Mouse (Mus musculus) Patski (cell line): ENCODE results near the gene Mdk. TPM values are rescaled to one million over a fixed set of nuclear protein-coding genes. Genes with fewer than 3 reads are reported as not detected.

Source experiments
- ATAC-seq: fragments of 100-300 bp; one replicate; pipeline ENCODE4 v1.8.0; 2021
- CTCF ChIA-PET: fragments of 350-600 bp; sonication (Branson Sonifier 250); formaldehyde crosslinking; loops from one replicate; lab custom pipeline; 2022; ENCODE audit warnings: inconsistent platforms; lab: Charles Lee
- POLR2A ChIA-PET: fragments of 350-600 bp; sonication (Branson Sonifier 250); formaldehyde crosslinking; loops from one replicate; lab custom pipeline; 2022; ENCODE audit warnings: antibody characterized with exemption, inconsistent platforms; lab: Charles Lee
- DNase-seq: peaks from one replicate; pipeline ENCODE4 v3.0.0-alpha.2; 2011; ENCODE audit warnings: low read depth, low spot score
- H3K27me3 ChIP-seq: fragments of 371-371 bp; one replicate; pipeline ENCODE4 v1.5.1; 2021
- CTCF ChIP-seq: fragments of 100-300 bp; IDR thresholded peaks from one replicate; pipeline ENCODE4 v1.5.1; 2021
- in situ Hi-C: fragments of 300-500 bp; cut with MboI; formaldehyde crosslinking; loops from 3 replicates; pipeline ENCODE4 v1.11.1; 2018; ENCODE audit warnings: low pct_unique_long_range_greater_than_20kb, mixed read lengths
- polyA plus RNA-seq: library from polyadenylated mRNA; unstranded; gene quantifications from one replicate; pipeline ENCODE4 v1.2.3, GENCODE M21; 2021

Mdk gene
- polyA plus RNA-seq, 1 experiment from 2014 or later, result 0.13 TPM

GRCm38 (mm10) chr2:91967962-91968361 is 35.9 kb upstream of the Mdk start:
- DNase-seq, result no peak
- in situ Hi-C loops, result no loop called here
- POLR2A ChIA-PET, result no interaction called here
- CTCF ChIA-PET, result no interaction called here
- no peak for TF ChIP-seq CTCF
- H3K27me3 ChIP-seq, result peaks cover 14% of the 10 kb centered on the region
- ATAC-seq, result no peak

GRCm38 (mm10) chr2:91966367-91966766 is 34.3 kb upstream of the Mdk start:
- no peak for ATAC-seq
- no peak for TF ChIP-seq CTCF
- ChIA-PET POLR2A (no interaction called here), CTCF (no interaction called here)
- in situ Hi-C loops, result no loop called here
- H3K27me3 ChIP-seq, result peaks cover 8% of the 10 kb centered on the region
- DNase-seq, result no peak

DNA sequence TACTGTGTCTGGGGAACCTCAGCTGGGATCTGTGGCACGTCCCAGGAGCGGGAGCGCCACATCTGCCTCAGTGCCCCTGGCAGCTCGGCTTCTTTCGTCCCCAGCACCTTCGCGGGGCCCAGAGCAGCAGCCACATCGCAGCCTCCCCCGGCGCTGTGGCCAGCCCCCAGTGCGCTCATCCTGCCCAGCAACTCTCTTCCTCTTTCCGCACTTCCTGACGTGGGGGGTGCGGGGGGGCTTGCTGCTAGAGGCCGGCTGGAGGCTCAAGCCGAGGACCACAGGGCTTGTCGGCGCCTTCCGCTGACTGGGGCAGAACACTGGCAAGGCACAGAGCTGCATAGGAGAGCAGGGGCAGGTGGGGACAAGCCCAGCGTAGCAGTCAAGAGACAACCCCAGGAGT is 33.3 kb upstream of the Mdk start:
- TF ChIP-seq CTCF, result no peak
- no peak for ATAC-seq
- CTCF ChIA-PET, result no interaction called here
- in situ Hi-C loops, result no loop called here
- H3K27me3 ChIP-seq, result peaks cover 8% of the 10 kb centered on the region
- POLR2A ChIA-PET, result no interaction called here
- no peak for DNase-seq

DNA sequence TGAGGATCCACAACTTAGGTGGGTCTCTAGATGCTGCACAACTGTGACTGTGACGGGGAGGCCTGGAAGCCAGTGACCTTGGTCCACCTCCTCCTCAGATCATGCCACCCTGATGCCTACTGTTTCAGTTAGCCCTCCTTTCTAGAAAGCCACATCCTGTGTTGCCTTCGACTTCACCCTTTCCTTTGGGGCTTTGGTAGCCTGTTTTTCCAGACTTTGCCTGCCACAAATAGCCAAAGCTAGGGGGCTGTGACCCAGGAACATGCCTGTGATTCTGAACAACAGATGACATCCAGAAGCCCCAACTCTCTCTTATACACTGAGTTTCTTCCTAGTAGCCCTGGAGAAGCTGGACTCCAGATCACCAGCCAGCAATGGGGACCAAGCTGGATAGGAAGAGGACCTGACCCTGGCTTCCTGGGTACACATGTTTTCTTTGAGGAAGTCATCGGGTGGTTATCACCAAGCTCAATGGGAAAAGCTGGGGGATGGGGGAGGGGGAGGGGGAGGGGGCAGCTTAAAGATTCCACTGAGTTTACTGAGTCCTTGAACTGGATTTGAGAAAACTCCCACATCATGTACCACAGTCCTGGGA is 32.6 kb upstream of the Mdk start:
- ATAC-seq (no peak), DNase-seq (no peak)
- peaks cover 5% of the 10 kb centered on the region for H3K27me3 ChIP-seq
- in situ Hi-C loops, result no loop called here
- TF ChIP-seq CTCF, result no peak
- POLR2A ChIA-PET, result no interaction called here
- CTCF ChIA-PET, result interaction anchor here (1.0 to 5.8 kb wide), 4 partner anchors 9 to 23 kb away, joined by 5 to 63 read pairs (median 10); partner anchors contain the start of gene Gm9821

DNA sequence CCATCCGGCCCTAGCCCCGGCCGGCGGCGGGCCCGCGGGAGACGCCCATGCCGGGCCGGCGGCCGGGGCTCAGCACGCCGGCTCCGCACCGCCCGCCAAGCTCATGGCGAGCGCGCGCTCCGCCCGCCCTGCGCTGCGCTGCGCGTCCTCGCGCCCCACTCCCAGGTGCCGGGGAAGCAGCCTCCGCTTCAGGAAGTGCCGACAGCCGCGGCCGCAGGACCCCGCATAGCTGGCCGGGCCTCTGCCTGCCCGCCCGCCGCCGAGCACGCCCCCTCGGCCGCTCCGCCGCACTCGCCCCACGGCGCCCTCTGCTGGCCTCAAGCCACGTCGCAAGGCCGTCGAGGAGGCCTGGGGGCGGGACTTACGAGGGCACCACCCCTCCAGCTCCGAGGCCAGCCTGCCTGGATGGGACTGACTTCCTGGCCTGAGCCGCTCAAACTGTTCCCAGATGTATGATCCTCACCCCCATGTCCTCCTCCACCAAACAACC is 31.4 kb upstream of the Mdk start:
- CTCF ChIA-PET, result interaction anchor here (1.0 to 5.8 kb wide), 5 partner anchors 9 to 24 kb away, joined by 5 to 63 read pairs (median 10); partner anchors contain the start of gene Gm9821
- POLR2A ChIA-PET, result no interaction called here
- in situ Hi-C loops, result no loop called here
- no peak for TF ChIP-seq CTCF
- H3K27me3 ChIP-seq, result peaks cover 5% of the 10 kb centered on the region
- DNase-seq, result no peak
- ATAC-seq, result peak; percentile 88

- ATAC-seq (peak; percentile 34), DNase-seq (no peak)
- TF ChIP-seq CTCF, result no peak
- in situ Hi-C loops, result no loop called here
- ChIA-PET POLR2A (interaction anchor here (0.7 to 1.4 kb wide), 2 partner anchors 13 to 433 kb away, joined by 4 read pairs; no protein-coding TSS in a partner anchor), CTCF (interaction anchor here (1.3 to 5.8 kb wide), 4 partner anchors 9 to 25 kb away, joined by 5 to 63 read pairs (median 10); partner anchors contain the start of gene Gm9821)
- peaks cover 5% of the 10 kb centered on the region for H3K27me3 ChIP-seq
Observed at GRCm38 (mm10) chr2:91962864-91963401, 30.8 kb upstream of the Mdk start.

DNA sequence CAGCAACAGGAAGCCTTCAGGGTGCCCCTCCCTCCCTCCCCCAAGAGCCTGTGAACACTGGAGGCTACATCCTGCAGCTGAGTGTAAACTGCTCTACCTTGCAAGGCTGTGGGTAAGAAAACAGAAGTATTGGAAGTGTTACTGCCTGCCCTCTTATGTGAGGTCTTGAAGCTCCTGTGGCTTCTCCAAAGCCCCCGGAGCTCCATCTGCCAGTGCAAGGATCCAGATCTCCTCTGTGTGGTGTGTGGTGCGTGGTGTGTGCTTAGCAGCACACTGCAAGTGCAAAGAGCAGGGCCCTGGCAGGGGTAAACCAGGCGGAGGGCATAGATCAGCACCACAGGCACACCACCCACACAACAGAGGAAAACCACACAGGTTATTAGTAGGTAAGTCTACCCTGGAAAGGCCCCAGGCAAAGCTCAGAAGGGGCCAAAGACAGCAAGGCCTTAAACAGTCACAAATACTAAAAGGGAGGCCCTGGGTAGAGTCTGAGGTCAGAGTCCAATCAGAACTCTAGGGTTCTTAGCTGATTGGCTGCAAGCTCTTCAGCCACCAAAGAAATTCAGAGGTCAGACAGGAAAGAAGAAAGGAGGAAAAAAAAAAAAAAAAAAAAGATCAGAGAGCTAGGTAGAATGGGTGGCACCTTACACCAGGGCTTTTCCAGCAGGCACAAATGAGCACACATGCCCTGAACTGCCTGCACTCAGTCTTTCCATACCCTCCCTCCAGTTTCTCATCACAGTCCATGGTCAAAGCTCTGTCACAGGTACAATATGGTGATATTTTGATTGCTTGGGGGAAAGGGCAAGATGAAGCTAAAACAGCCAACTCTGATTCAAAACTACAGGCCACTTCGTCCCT is 30.0 kb upstream of the Mdk start:
- CTCF ChIA-PET, result interaction anchor here (2.6 to 5.8 kb wide), 3 partner anchors 8 to 25 kb away, joined by 10 to 63 read pairs (median 11); partner anchors contain the start of gene Gm9821
- H3K27me3 ChIP-seq, result peaks cover 5% of the 10 kb centered on the region
- in situ Hi-C loops, result no loop called here
- no peak for DNase-seq
- no peak for ATAC-seq
- POLR2A ChIA-PET, result interaction anchor here (0.6 to 1.4 kb wide), 3 partner anchors 13 to 434 kb away, joined by 4 to 6 read pairs (median 4); partner anchors contain the start of gene Mdk
- TF ChIP-seq CTCF, result no peak

DNA sequence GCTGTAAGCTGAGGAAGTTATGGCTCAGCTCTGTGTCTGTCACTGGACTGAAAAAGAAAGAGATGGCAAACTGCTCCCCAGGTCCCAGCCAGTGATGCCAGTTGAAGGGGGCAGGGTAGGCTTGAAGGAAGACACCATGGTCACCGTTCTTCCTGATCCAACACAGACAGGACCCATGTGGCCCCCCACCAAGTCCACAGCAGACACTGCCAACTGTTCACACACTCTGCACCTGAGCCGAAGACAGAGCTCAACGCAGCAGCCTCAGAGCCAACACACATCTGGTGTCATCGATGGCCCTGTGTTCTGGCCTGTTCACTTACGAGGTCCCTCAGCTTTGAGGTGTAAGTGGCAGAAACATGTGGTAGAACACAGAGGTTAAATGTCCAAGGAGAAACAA is 28.4 kb upstream of the Mdk start:
- peaks cover 3% of the 10 kb centered on the region for H3K27me3 ChIP-seq
- ChIA-PET CTCF (interaction anchor here (1.4 to 5.8 kb wide), 3 partner anchors 11 to 17 kb away, joined by 3 to 63 read pairs (median 14); partner anchors contain the start of gene Gm9821), POLR2A (interaction anchor here (0.7 to 1.4 kb wide), 2 partner anchors 13 to 225 kb away, joined by 4 to 6 read pairs; no protein-coding TSS in a partner anchor)
- no peak for ATAC-seq
- in situ Hi-C loops, result no loop called here
- TF ChIP-seq CTCF, result no peak
- DNase-seq, result no peak

DNA sequence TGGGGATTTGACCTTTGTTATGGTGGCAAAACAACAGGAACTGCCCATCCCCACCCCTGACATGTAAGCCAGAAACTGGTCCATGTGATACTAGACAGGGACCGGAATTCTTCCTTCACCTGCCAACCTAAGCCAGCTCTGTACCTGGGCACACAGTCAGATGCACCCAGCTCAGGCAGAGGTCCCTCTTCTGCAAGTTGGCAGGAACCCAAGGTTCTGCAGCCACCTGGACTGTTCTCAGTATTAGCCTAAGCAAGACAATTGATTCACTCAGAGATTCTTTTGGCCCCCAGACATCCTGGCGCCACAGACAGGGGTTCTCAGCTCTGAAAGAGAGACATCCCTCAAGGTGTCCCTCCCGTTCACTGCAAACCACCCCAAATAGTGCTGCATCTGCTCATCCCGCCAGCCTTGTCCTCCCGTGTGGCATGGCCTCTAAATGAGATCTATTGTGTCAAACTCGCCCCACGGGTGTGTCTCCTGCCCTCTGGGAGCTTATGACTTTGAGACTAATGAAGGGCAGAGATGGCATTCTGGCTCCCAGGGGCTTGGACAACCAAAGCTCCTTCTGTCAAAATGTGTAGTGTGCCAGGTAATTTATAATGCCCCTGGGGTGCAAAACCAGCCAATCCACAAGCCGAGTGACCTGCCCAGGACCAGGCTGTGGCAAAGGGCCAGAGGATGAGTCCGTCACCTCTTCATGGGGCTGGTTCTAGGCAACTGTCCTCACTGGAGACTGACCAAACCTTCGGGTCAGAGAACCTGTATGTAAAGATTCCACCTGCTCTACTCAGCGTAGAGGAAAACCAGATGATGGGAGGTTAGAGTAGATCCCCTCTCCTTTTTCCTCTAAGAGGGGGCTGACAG is 27.7 kb upstream of the Mdk start:
- CTCF ChIA-PET, result interaction anchor here (1.0 to 5.8 kb wide), 4 partner anchors 10 to 31 kb away, joined by 3 to 63 read pairs (median 8); partner anchors contain the start of gene Gm9821
- ATAC-seq (no peak), DNase-seq (no peak)
- H3K27me3 ChIP-seq, result no peaks in the 10 kb centered on the region
- TF ChIP-seq CTCF, result no peak
- POLR2A ChIA-PET, result interaction anchor here (0.7 to 1.4 kb wide), 2 partner anchors 12 to 225 kb away, joined by 4 to 6 read pairs; no protein-coding TSS in a partner anchor
- in situ Hi-C loops, result no loop called here
